22 mouse cellular contexts compared by ENCODE assay signal in the genomic region with DNA sequence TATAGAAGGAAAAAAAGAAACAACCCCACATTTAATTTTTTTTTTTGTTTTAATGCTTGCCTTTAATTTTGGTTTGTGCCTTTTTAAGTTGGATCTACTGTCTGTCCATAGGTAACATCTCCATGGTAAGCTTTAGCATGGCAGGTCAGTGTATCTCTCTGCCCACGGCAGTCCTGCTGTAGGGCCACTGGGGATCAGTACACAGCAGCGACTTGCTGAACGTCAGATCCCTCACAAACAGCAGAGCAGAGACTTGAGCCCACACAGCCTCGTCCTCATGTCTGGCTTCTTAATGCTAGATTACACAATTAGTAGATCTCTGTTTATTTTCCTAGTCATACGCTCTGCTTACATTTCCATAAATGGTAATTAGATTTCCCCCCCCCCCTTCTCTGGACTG.
A peak's percentile ranks its signal among the peaks of the same experiment; 100 is the strongest.
DNase-seq lines count a peak whose midpoint lies in the region; ATAC-seq lines count a peak whose summit lies in the region.
"Had no signal": no experiment of that assay in that cellular context is flagged by ENCODE, and none has a peak within 500 bp of the region (broad histone marks: within the 10 kb centered on the region; RNA-seq: fewer than 3 reads in every experiment).

No protein-coding gene starts in this region.

- no peak overlapping the region for H3K4me3 ChIP-seq in heart, embryonic 16.5 days (ENCODE audit: low read length)
- H3K4me3 ChIP-seq in lung, embryonic 15.5 days = no peak overlapping the region
- H3K4me3 ChIP-seq in liver, embryonic 13.5 days (replicated peaks) = no peak overlapping the region
- H3K4me3 ChIP-seq in forebrain, embryonic 10.5 days = no peak overlapping the region
- H3K4me3 ChIP-seq: embryonic facial prominence, embryonic 12.5 days; forebrain, embryonic 12.5 days; hindbrain, embryonic 10.5 days; hindbrain, embryonic 15.5 days had no signal

- H3K27ac ChIP-seq in heart, embryonic 16.5 days (ENCODE audit: low read length) = peak overlapping the region; percentile 15; the same call in 1 of the 2 replicates
- H3K27ac ChIP-seq in lung, embryonic 15.5 days = peak overlapping the region; percentile 51; the same call in 1 of the 2 replicates
- H3K27ac ChIP-seq in liver, embryonic 13.5 days = no peak overlapping the region
- H3K27ac ChIP-seq in forebrain, embryonic 10.5 days = no peak overlapping the region
- H3K27ac ChIP-seq: embryonic facial prominence, embryonic 12.5 days; forebrain, embryonic 12.5 days; heart, adult 2 months; hindbrain, embryonic 10.5 days; hindbrain, embryonic 15.5 days had no signal

- no peak for ATAC-seq in heart, embryonic 16.5 days (replicated peaks; ENCODE audit: extremely low read depth, insufficient read depth, low FRiP score)
- ATAC-seq in lung, embryonic 15.5 days (ENCODE audit: borderline replicate concordance, extremely low read depth, low FRiP score, low TSS enrichment) = no peak
- no peak for ATAC-seq in liver, embryonic 13.5 days (ENCODE audit: low read depth)
- ATAC-seq: forebrain, embryonic 16.5 days had no signal

- H3K36me3 ChIP-seq in heart, embryonic 16.5 days (ENCODE audit: control insufficient read depth, insufficient read depth) = no peaks in the 10 kb centered on the region
- no peaks in the 10 kb centered on the region for H3K36me3 ChIP-seq in lung, embryonic 15.5 days
- H3K36me3 ChIP-seq in liver, embryonic 13.5 days = no peaks in the 10 kb centered on the region
- no peaks in the 10 kb centered on the region for H3K36me3 ChIP-seq in forebrain, embryonic 10.5 days (replicated peaks)
- H3K36me3 ChIP-seq: embryonic facial prominence, embryonic 12.5 days; forebrain, embryonic 12.5 days; G1E; hindbrain, embryonic 10.5 days; hindbrain, embryonic 15.5 days had no signal

- H3K9ac ChIP-seq in heart, embryonic 16.5 days (ENCODE audit: low read length) = no peak overlapping the region
- H3K9ac ChIP-seq in lung, embryonic 15.5 days = no peak overlapping the region
- no peak overlapping the region for H3K9ac ChIP-seq in liver, embryonic 13.5 days
- H3K9ac ChIP-seq: embryonic facial prominence, embryonic 12.5 days; forebrain, embryonic 12.5 days; hindbrain, embryonic 15.5 days had no signal

- H3K9me3 ChIP-seq in heart, embryonic 16.5 days (replicated peaks; ENCODE audit: control insufficient read depth, low read length) = no peaks in the 10 kb centered on the region
- no peaks in the 10 kb centered on the region for H3K9me3 ChIP-seq in lung, embryonic 15.5 days
- no peaks in the 10 kb centered on the region for H3K9me3 ChIP-seq in liver, embryonic 13.5 days (replicated peaks)
- no peaks in the 10 kb centered on the region for H3K9me3 ChIP-seq in forebrain, embryonic 10.5 days
- H3K9me3 ChIP-seq: embryonic facial prominence, embryonic 12.5 days; forebrain, embryonic 12.5 days; G1E; hindbrain, embryonic 10.5 days; hindbrain, embryonic 15.5 days had no signal

- 54% methylated on average over 5 of the region's 5 CpGs for WGBS in heart, embryonic 16.5 days
- WGBS in lung, embryonic 15.5 days = 45% methylated on average over 5 of the region's 5 CpGs
- 40% methylated on average over 5 of the region's 5 CpGs for WGBS in liver, embryonic 13.5 days (ENCODE audit: insufficient replicate concordance)
- 91% methylated on average over 5 of the region's 5 CpGs for WGBS in forebrain, embryonic 10.5 days

- intact Hi-C loops in heart, postnatal 25 days (cut with DNase I) = no loop called here

- DNase-seq in heart, postnatal 25 days (ENCODE audit: low spot score) = no peak
- no peak for DNase-seq in lung, postnatal 25 days (ENCODE audit: low spot score)
- DNase-seq in MN1 (ENCODE audit: low spot score) = peak; percentile 58
- DNase-seq in liver, embryonic 13.5 days = no peak
- DNase-seq in cerebellum, postnatal 10 days = no peak
- no peak for DNase-seq in forebrain, embryonic 10.5 days (ENCODE audit: extremely low spot score, low spot score)
- DNase-seq: adrenal gland, postnatal 10 days; B cell, adult 2 months; cerebellum, adult 11 months; cerebellum, adult 8-10 months; cerebellum, postnatal 25 days; gastrocnemius, postnatal 10 days; heart, adult 2 months; heart, postnatal 10 days had no signal

- no peak overlapping the region; the same call in 1 of the 2 replicates for H3K4me2 ChIP-seq in heart, embryonic 16.5 days (ENCODE audit: low read depth, low read length)
- H3K4me2 ChIP-seq in lung, embryonic 15.5 days = peak overlapping the region; percentile 13; the same call in 1 of the 2 replicates
- H3K4me2 ChIP-seq in liver, embryonic 13.5 days = peak overlapping the region; percentile 45; the same call in 1 of the 2 replicates
- H3K4me2 ChIP-seq: forebrain, embryonic 12.5 days; hindbrain, embryonic 15.5 days had no signal

- H3K4me1 ChIP-seq in heart, embryonic 16.5 days (ENCODE audit: control insufficient read depth, insufficient read depth, low read length) = peaks cover 12% of the 10 kb centered on the region; the same call in 1 of the 2 replicates
- peaks cover 19% of the 10 kb centered on the region for H3K4me1 ChIP-seq in lung, embryonic 15.5 days
- H3K4me1 ChIP-seq in liver, embryonic 13.5 days (replicated peaks) = peaks cover 27% of the 10 kb centered on the region
- H3K4me1 ChIP-seq in forebrain, embryonic 10.5 days = peaks cover 17% of the 10 kb centered on the region

- H3K27me3 ChIP-seq in heart, embryonic 16.5 days (ENCODE audit: control insufficient read depth, insufficient read depth, low read length) = no peaks in the 10 kb centered on the region
- H3K27me3 ChIP-seq in lung, embryonic 15.5 days = no peaks in the 10 kb centered on the region
- H3K27me3 ChIP-seq in liver, embryonic 13.5 days = no peaks in the 10 kb centered on the region
- no peaks in the 10 kb centered on the region for H3K27me3 ChIP-seq in forebrain, embryonic 10.5 days (ENCODE audit: poor library complexity, severe bottlenecking)
- H3K27me3 ChIP-seq: embryonic facial prominence, embryonic 12.5 days; forebrain, embryonic 12.5 days; hindbrain, embryonic 15.5 days had no signal

Comparison
In these comparisons a context has a peak if more than half of its experiments do, and no peak if none do; other contexts are left out.
1. H3K27ac ChIP-seq: peak in heart, embryonic 16.5 days (single experiment) and lung, embryonic 15.5 days (single experiment); none in liver, embryonic 13.5 days (single experiment) and forebrain, embryonic 10.5 days (single experiment).